Mouse (Mus musculus) liver, embryonic 14.5 days (tissue): Measurements from ENCODE around the gene Fhl5.

ENCODE experiments used
- CTCF ChIP-seq: IDR thresholded peaks from 2 replicates; pipeline ENCODE4 v1.5.1; 2016; ENCODE audit warnings: antibody characterized with exemption, low read depth, control low read depth
- EP300 ChIP-seq: IDR thresholded peaks from 2 replicates; pipeline ENCODE4 v1.6.1; 2016; ENCODE audit warnings: antibody characterized with exemption, low read depth

GRCm38 (mm10) chr4:25281671-25282038 is 39.0 kb upstream of the Fhl5 start, which contains the start of gene Ufl1:
- TF ChIP-seq CTCF (no peak), EP300 (no peak)
